Mouse (Mus musculus): ENCODE measurements around the gene Hp1bp3. TPM values are rescaled to one million over a fixed set of nuclear protein-coding genes. Genes with fewer than 3 reads are reported as not detected.

Hp1bp3 gene
- polyA plus RNA-seq, 1 experiment: 59.9 TPM

- H3K9me3 ChIP-seq (replicated peaks; ENCODE audit: control insufficient read depth, insufficient read depth, low read length, poor library complexity, severe bottlenecking): no peaks in the 10 kb centered on the region
- H3K36me3 ChIP-seq (ENCODE audit: control insufficient read depth, insufficient read depth, low read length, poor library complexity, severe bottlenecking): no peaks in the 10 kb centered on the region; the same call in none of the 2 replicates
- H3K4me1 ChIP-seq (ENCODE audit: control insufficient read depth, insufficient read depth, low read length): no peaks in the 10 kb centered on the region
- no peak overlapping the region for H3K4me3 ChIP-seq (ENCODE audit: low read depth, low read length)
- H3K27me3 ChIP-seq (ENCODE audit: control insufficient read depth, insufficient read depth, low read length, poor library complexity, severe bottlenecking): no peaks in the 10 kb centered on the region
- no peak overlapping the region for H3K9ac ChIP-seq (ENCODE audit: low read depth, poor library complexity, severe bottlenecking)
- TF ChIP-seq POLR2A (IDR thresholded peaks at IDR 0.05; ENCODE audit: insufficient read depth, low read length) (no peak), CTCF (IDR thresholded peaks at IDR 0.05; ENCODE audit: low read depth, low read length) (no peak)
- no peak overlapping the region for H3K27ac ChIP-seq (ENCODE audit: insufficient read depth, low read length)
Measured at GRCm38 (mm10) chr4:138200769-138201168, 15.3 kb upstream of the Hp1bp3 start.

- H3K4me1 ChIP-seq (ENCODE audit: control insufficient read depth, insufficient read depth, low read length): no peaks in the 10 kb centered on the region
- no peak overlapping the region for H3K9ac ChIP-seq (ENCODE audit: low read depth, poor library complexity, severe bottlenecking)
- no peak overlapping the region for H3K4me3 ChIP-seq (ENCODE audit: low read depth, low read length)
- H3K9me3 ChIP-seq (replicated peaks; ENCODE audit: control insufficient read depth, insufficient read depth, low read length, poor library complexity, severe bottlenecking): no peaks in the 10 kb centered on the region
- no peaks in the 10 kb centered on the region; the same call in none of the 2 replicates for H3K36me3 ChIP-seq (ENCODE audit: control insufficient read depth, insufficient read depth, low read length, poor library complexity, severe bottlenecking)
- no peak for TF ChIP-seq POLR2A (IDR thresholded peaks at IDR 0.05; ENCODE audit: insufficient read depth, low read length)
- TF ChIP-seq EP300 (IDR thresholded peaks at IDR 0.05; ENCODE audit: insufficient read depth, low read depth, low read length): no peak
- TF ChIP-seq CTCF (IDR thresholded peaks at IDR 0.05; ENCODE audit: low read depth, low read length): no peak
- H3K27me3 ChIP-seq (ENCODE audit: control insufficient read depth, insufficient read depth, low read length, poor library complexity, severe bottlenecking): no peaks in the 10 kb centered on the region
- H3K27ac ChIP-seq (ENCODE audit: insufficient read depth, low read length): no peak overlapping the region
Measured at GRCm38 (mm10) chr4:138201696-138202095, 14.4 kb upstream of the Hp1bp3 start.

- Histone ChIP-seq H3K4me3 (ENCODE audit: low read depth, low read length) (no peak overlapping the region), H3K4me1 (ENCODE audit: control insufficient read depth, insufficient read depth, low read length) (no peaks in the 10 kb centered on the region), H3K36me3 (ENCODE audit: control insufficient read depth, insufficient read depth, low read length, poor library complexity, severe bottlenecking) (no peaks in the 10 kb centered on the region), H3K9me3 (replicated peaks; ENCODE audit: control insufficient read depth, insufficient read depth, low read length, poor library complexity, severe bottlenecking) (no peaks in the 10 kb centered on the region), H3K9ac (ENCODE audit: low read depth, poor library complexity, severe bottlenecking) (no peak overlapping the region), H3K27ac (ENCODE audit: insufficient read depth, low read length) (no peak overlapping the region), H3K27me3 (ENCODE audit: control insufficient read depth, insufficient read depth, low read length, poor library complexity, severe bottlenecking) (no peaks in the 10 kb centered on the region)
- no peak for TF ChIP-seq POLR2A (IDR thresholded peaks at IDR 0.05; ENCODE audit: insufficient read depth, low read length)
- TF ChIP-seq EP300 (IDR thresholded peaks at IDR 0.05; ENCODE audit: insufficient read depth, low read depth, low read length): no peak
- no peak for TF ChIP-seq CTCF (IDR thresholded peaks at IDR 0.05; ENCODE audit: low read depth, low read length)
Measured at GRCm38 (mm10) chr4:138210116-138210515, 6.0 kb upstream of the Hp1bp3 start.

GRCm38 (mm10) chr4:138213861-138214260, 2.2 kb upstream of the Hp1bp3 start:
- Histone ChIP-seq H3K27me3 (ENCODE audit: control insufficient read depth, insufficient read depth, low read length, poor library complexity, severe bottlenecking) (no peaks in the 10 kb centered on the region), H3K4me3 (ENCODE audit: low read depth, low read length) (no peak overlapping the region), H3K36me3 (ENCODE audit: control insufficient read depth, insufficient read depth, low read length, poor library complexity, severe bottlenecking) (no peaks in the 10 kb centered on the region), H3K9me3 (replicated peaks; ENCODE audit: control insufficient read depth, insufficient read depth, low read length, poor library complexity, severe bottlenecking) (no peaks in the 10 kb centered on the region), H3K27ac (ENCODE audit: insufficient read depth, low read length) (no peak overlapping the region), H3K9ac (ENCODE audit: low read depth, poor library complexity, severe bottlenecking) (no peak overlapping the region), H3K4me1 (ENCODE audit: control insufficient read depth, insufficient read depth, low read length) (no peaks in the 10 kb centered on the region)
- TF ChIP-seq CTCF (IDR thresholded peaks at IDR 0.05; ENCODE audit: low read depth, low read length) (no peak), EP300 (IDR thresholded peaks at IDR 0.05; ENCODE audit: insufficient read depth, low read depth, low read length) (no peak), POLR2A (IDR thresholded peaks at IDR 0.05; ENCODE audit: insufficient read depth, low read length) (no peak)

- Histone ChIP-seq H3K36me3 (ENCODE audit: control insufficient read depth, insufficient read depth, low read length, poor library complexity, severe bottlenecking) (no peaks in the 10 kb centered on the region), H3K9me3 (replicated peaks; ENCODE audit: control insufficient read depth, insufficient read depth, low read length, poor library complexity, severe bottlenecking) (no peaks in the 10 kb centered on the region), H3K9ac (ENCODE audit: low read depth, poor library complexity, severe bottlenecking) (peak overlapping the region; percentile 85), H3K27ac (ENCODE audit: insufficient read depth, low read length) (peak overlapping the region; percentile 21; the same call in 1 of the 2 replicates), H3K4me3 (ENCODE audit: low read depth, low read length) (peak overlapping the region; percentile 80), H3K27me3 (ENCODE audit: control insufficient read depth, insufficient read depth, low read length, poor library complexity, severe bottlenecking) (no peaks in the 10 kb centered on the region), H3K4me1 (ENCODE audit: control insufficient read depth, insufficient read depth, low read length) (peaks cover 2% of the 10 kb centered on the region)
- TF ChIP-seq CTCF (IDR thresholded peaks at IDR 0.05; ENCODE audit: low read depth, low read length) (no peak), POLR2A (IDR thresholded peaks at IDR 0.05; ENCODE audit: insufficient read depth, low read length) (no peak), EP300 (IDR thresholded peaks at IDR 0.05; ENCODE audit: insufficient read depth, low read depth, low read length) (no peak)
Measured at GRCm38 (mm10) chr4:138215671-138216199, 361 bp upstream of the Hp1bp3 start.

- no peaks in the 10 kb centered on the region for H3K36me3 ChIP-seq (ENCODE audit: control insufficient read depth, insufficient read depth, low read length, poor library complexity, severe bottlenecking)
- no peaks in the 10 kb centered on the region for H3K9me3 ChIP-seq (replicated peaks; ENCODE audit: control insufficient read depth, insufficient read depth, low read length, poor library complexity, severe bottlenecking)
- peak overlapping the region; percentile 89 for H3K4me3 ChIP-seq (ENCODE audit: low read depth, low read length)
- H3K4me1 ChIP-seq (ENCODE audit: control insufficient read depth, insufficient read depth, low read length): peaks cover 2% of the 10 kb centered on the region
- no peak for TF ChIP-seq POLR2A (IDR thresholded peaks at IDR 0.05; ENCODE audit: insufficient read depth, low read length)
- TF ChIP-seq CTCF (IDR thresholded peaks at IDR 0.05; ENCODE audit: low read depth, low read length): no peak
- no peak for TF ChIP-seq EP300 (IDR thresholded peaks at IDR 0.05; ENCODE audit: insufficient read depth, low read depth, low read length)
- peak overlapping the region; percentile 95 for H3K9ac ChIP-seq (ENCODE audit: low read depth, poor library complexity, severe bottlenecking)
- H3K27ac ChIP-seq (ENCODE audit: insufficient read depth, low read length): peak overlapping the region; percentile 5; the same call in 1 of the 2 replicates
- no peaks in the 10 kb centered on the region for H3K27me3 ChIP-seq (ENCODE audit: control insufficient read depth, insufficient read depth, low read length, poor library complexity, severe bottlenecking)
Measured at GRCm38 (mm10) chr4:138216891-138217392, 846 bp downstream of the Hp1bp3 start.

Data from ES-Bruce4 (cell line).